Mouse (Mus musculus) urinary bladder, postnatal 14 days (tissue): Measurements from ENCODE around the gene Nuak1.

Experiments
- DNase-seq: peaks from one replicate; pipeline ENCODE4 v3.0.0; 2021; ENCODE audit warnings: low spot score

The Nuak1 gene

DNA sequence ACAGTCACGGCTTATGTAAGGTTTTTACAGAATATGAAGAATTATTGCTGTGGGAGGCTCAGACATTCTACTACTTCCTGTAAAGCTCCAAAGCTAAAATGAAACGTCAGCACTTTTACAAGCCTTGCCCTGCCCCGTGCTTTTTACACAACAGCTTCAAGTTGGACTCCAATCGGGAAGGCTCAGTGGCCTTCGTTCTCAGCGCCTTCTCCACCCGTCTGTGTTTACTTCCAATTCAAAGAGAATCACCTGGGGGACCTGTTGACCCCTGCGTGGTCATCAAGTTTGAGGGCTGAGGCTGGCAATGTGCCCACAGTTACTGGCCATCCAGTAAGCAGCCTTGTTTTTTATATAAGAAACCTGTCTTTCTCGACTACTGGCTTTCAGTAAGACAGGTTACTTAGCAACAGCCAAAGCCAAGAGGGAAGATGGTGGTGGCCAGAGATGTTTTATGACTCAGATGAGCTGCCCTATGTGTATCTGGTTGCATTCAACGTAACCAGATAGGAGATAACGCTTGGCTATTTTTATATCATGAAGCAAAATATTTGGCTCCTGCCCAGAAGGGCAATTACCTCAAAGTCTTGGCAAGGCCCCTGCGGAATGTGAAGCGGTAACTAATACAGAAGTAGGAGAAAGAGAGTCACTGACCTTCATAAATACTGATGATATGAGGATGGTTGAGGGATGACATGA is 31.3 kb downstream of the Nuak1 start:
- peak; percentile 20 for DNase-seq

DNA sequence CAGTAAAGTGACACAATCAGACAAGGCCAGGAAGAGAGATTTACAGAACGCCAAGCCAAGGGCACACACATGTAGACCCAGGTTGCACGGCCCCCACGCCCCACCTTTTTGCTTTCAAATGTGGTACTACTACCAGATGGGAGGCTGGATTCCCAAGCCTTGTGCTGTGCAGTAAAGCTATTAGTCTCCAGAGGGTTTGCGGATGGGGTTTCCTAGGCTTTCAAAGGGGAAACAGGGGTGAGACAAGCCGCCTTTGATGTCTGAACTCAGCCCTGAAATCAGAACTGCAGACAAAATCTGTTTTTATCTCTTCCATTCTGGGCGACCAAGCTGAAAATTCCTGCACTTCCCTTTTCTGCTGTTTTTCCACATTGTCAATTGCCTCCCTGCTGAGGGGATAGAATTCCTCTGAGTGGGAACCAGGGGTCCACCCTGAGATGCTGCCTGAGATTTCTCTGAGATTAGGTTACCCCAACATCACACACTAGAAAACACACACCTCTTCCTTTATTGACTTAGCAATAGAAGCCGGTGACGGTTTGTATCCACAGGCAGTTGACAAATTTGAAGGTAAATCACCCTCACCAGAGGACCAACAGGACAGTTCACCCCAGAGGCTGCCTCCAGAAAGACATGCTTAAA is 35.1 kb downstream of the Nuak1 start:
- no peak for DNase-seq

DNA sequence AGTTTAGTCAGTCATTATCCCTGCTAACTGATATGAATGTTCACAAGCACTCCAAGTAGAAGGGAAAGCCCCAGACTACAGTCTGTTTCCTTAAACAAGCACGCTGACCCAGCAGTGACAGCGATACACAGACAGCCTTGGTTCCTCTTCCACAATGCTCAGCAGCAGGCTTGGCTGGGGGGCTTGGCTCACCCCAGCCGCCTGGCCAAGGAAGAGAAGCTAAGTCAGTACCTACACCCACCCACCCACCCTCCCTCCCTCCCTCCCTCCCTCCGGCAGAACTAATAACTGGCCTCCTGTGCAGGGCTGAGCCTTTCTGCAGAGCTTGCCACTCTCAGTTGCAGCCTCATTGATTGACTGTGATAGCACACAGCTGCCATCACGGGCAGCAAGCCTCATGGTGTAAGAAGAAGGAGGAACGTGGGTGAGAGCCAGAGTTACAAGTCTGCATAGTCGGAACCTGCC is 38.5 kb downstream of the Nuak1 start:
- no peak for DNase-seq

DNA sequence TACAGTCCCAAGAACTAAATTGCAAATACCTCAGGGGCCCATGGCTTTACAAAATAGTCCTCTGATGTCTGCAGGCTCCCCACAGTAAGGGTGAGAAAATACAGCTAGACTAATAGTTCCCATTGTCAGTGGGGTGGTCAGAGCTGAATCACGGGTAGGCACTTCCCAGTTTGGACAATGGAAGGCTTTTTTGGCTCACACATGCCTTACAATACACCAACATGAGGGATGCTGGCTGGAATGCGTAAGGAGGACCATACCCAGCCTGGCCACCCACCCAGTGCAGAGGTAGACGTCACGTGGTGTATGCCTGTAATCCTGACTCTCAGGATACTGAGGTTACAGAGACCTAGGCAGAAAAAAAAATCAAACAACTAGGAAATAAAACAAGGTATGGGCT is 39.2 kb downstream of the Nuak1 start:
- no peak for DNase-seq

DNA sequence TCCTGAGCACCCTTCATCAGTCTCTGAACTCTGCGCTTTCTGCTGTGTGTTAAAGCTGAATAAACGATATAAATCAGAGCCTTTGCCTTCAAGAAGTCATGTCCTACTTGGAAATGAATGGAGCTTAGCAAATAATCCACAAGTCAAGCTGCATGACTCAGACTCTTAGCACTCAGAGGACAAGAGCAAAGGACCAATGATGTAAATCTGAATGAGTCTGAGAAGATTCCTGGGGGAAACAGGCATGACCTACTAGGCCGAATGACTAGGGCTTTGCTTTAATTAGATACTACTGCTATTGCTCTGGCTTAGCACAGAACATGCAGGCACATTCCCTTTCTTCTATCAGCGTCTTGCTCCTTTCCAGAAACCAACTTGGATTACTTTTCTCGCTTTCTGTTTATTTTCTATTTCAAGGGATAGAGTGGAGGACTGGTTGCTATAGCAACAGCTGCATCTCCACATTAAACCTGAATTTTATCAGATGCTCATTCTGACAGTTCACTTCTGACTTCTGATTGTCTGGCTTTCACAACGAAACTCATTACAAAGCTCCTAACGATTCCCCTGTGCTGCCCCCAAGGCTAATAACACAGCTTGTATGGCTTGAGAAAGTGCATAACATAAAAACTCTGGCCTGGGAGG is 40.2 kb downstream of the Nuak1 start:
- DNase-seq: no peak

DNA sequence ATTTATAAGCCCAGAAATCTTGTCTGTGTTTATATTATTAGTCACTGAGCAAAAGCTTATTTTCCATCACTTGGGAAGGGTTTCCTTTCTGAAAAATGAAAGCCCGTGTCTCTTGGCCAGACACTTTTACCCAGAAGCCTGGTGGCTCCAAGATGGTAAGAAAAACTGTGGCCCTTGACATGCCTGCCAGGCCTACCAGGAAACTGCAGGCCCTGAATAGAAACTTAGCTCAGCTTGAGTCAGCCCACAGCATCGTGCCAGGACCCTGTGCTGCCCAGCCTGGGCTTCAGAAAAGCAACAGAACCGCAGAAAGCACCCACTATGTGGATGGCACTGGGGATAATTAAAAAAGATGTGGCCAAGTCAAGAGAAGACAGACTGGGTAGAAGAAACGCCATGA is 43.1 kb downstream of the Nuak1 start:
- DNase-seq: no peak

DNA sequence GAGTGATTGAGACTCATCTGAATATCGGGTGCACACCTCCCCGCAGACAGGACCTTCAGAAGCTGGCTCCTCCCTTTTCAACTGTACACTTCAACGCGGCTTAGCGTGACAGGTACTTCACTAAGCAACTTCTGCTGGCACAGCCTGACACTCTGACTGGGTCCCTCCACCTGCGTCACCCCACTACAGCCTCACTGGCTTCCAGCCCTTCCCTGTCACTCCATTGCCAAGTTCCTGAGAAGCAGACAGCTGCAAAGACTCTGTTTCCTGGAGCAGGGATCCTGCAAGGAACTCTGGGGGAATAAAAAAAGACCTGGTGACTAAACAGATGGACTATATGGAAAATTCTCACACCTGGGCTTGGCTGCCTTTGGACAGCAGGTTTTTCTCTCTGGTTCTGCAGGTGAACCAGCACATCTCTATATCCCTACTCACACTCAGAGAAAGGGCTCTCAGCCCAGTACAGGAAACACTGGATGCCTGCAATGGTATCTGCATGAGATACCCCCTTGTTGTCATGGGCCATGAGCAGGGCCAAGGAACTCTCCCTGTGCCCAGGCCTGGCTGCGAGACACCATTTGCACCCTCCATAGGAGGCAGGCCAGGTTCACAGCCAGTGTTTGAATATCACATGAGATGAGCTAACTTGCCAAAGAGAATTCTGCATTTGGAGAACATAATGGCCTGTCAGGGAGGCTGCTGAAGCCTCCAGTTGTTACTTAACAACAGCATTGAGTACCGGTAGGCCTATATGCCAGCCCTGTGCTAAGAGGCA is 44.3 kb downstream of the Nuak1 start:
- peak; percentile 28 for DNase-seq

DNA sequence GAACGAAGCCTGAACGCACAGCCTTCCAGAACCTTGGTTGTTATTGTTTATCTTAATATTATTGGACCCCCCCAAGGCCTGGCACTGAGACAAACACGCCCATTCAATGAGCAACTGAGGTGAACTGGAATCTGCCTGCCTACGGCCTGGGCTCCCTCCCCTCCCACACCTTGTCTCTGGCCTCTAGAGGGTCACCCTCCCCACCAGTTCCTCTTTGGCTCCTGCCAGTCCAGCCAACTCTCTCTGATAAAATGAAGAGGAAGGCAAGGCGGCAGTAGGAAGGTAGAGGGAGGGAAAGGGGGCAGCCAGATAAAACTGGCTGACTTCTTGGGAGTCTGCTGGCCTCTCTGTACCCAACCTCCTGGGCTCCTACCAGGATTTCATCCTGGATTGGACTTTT is 45.1 kb downstream of the Nuak1 start:
- DNase-seq: no peak

DNA sequence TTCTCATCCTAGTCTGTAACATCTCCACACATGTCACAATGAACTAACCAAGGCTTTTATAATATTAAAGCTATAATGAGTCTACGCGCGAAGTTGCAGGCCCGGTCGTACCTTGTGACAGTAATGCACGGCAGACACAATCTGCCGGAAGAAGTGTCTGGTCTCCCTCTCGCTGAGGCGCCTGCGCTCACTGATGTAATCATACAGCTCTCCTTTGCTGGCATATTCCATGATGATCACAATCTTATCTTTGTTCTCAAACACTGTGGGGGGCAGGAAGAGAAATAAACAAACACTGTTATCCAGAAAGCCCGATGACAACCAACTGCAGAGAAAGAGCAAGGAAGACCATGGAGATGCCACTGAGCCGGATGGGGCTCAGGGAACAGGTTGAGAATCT is 46.5 kb downstream of the Nuak1 start:
- DNase-seq: no peak

DNA sequence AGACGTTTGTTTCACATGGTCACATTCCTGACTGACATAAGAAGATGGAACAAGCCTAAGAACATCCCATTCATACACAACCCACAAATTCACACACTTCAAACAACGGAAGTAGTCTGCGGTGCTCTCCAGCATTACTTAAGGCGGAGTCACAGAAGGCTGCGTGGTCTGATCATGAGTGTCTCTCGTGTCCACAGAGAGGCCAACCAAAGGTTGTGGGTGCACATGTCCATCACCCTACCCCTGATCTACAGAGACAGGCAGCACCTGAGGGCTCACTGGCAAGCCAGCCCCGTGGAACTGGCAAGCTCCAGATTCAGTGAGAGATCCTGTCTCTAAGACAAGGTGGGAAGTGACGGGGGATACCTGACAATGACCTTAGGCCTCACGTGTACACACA is 47.0 kb downstream of the Nuak1 start:
- DNase-seq: no peak

DNA sequence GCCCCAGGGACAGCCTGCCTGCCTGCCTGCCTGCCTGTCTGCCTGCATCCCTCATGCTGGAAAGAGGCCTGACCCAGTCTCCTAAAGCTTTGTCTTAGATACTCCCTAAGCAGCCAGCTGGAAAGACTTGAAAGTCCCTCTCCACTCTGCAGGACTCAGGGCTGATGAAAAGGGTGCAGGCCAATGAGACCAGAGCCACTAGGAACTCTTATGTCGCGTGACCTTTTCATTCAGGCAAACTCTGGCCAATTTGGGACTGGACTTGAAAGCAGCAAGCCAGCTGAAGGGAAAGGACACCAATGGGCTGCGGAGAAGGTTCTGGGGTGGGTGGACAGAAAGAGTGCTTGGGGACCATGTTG is 47.7 kb downstream of the Nuak1 start:
- no peak for DNase-seq

DNA sequence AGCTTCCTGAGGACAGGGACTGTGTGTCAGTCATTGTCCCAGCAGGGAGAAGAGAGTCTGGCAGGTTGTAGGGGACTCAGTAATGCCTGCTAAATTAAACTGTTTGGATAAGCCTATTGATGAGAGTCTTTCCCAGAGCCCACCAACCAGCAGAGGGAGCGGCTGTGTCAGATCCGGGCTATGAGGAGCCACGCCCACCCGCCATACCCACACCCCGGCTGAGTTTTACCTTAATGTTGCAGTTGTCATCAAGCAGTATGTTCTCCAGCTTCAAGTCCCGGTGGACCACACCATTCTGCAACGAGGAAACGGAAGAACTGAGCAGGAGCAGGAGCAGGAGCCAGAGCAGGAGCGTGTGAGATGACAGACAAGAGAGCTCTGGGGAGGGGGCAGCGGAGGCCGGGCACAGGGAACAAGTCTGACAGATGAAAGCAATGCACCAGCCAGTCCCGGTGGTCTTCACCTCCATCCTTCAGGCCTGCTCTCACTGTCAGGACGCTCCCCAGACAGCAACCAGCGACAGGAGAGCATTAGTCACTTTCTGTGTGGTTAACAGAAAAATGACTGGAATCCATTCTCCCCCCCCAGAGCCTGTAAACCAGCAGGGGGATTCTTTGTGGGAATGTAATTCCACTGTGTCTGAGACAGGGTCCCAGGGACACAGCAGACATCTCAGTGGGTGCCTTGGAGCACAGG is 48.2 kb downstream of the Nuak1 start:
- peak; percentile 28 for DNase-seq

DNA sequence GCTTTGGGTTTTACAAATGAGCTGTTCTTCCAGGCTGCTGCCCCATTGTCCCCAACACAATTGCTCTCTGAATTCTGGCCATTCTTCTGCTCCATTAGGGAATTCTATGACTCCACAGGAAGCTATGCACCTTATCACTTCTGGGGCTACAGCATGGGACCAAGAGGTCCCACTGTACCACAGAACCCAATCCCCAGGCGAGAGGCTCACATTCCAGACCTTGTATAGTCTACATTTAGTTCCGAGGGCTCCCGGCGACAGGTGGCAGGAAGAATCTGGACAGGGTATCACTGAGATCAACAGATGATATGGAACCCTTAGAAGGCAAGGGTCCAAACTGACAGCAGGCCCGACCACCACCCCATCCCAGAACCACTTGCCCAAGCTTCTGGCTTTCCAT is 50.7 kb downstream of the Nuak1 start:
- DNase-seq: no peak

DNA sequence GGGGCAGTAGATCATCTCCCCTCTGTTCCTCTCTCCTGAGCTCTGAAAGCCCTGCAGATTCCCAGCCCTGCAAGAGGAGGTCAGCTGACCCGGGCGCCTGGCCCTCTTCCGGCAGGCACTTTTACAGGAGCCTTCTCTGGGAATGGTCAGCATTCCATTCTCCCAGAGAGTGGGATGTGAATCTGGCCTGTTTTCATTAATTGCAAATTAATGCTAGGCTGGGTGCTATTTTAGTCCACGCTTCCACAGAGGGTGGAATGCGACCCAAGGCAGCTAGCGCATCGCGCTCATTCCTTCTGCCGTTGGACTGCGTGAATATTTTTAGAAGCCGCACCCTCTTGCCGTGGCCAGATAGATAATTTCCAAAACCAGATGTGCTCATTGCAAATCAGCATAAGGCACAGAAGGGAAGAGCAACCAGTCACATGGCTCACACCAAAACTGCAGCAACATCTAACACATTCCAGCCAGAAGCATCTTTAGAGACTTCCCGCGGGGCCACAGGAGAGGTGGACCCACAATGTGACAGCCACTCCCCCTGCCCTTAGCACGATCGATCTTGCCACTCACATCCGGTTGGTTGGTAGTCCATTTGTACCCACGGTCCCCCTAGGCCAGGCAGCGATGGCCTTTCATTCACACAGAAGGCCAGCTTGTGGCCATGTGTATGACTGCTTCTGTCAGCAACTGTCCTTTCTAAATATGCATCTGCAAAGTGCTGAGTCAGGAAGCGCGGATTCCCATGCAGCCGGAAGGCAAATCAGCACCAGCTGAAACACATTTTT is 51.8 kb downstream of the Nuak1 start:
- peak; percentile 28 for DNase-seq

DNA sequence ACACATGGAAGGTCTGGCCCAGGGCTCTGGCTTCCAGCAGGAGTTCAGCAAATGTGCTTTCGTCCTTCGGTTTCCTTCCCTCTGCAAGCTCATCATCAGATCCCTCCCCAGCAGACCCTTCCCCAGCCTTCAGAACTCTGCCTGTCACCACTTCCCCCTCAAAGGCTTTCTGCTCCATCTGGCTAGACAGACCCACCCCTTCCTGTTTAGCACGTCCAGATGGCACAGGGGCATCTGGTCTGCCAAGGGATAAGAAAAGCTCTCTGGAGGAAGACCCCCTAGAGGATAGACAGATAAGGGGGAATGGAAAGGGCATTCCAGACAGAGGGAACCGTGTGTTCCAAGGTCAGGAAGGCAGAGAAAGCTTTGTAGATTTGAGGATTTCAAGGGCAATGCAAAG is 53.1 kb downstream of the Nuak1 start:
- no peak for DNase-seq

DNA sequence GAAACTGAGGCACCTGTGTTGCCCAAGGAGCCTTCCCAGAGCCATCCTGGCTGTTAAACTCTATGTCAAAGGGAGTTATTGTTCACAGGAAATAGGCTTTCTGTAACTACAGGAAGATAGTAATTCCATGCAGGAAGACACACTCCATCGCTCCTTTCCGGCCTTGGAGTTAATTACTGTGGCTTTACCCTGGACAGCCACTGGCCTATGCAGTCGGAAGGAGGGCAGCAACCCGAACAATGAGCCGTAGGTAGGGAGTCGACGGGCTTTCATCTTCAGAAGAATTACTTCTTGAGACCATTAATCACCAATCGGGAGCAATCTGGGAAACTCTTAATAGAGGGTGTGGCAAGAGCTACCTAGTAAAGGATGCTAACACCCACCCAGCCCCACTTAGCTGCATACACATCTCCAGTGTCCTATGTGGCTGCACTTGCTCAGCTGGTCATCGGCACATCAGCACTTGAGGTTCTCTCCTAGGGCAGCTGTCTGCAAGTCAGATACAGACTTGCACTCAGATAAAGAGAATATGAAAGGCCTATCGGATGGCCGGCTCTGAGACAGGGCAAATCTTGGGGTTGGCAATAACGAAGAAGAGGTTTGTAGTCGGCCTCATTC is 53.7 kb downstream of the Nuak1 start:
- no peak for DNase-seq

DNA sequence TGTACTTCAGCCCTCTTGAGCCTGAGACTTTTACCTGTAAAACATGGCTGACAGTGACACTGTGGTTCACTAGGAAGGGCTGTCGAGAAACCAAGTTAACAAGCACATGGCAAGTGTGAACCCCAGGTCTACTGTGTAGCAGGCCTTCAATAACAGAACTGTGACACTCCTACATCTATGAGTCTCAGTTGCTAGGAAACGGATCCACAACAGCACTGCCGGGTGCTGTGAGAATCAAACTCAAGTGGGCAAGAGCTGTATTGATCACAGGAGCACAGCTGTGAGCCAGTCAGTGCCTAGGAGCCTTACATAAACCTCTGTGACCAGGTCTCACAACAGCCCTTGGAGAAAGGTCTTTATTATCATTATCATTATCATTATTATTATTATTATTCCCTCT is 54.2 kb downstream of the Nuak1 start:
- DNase-seq: no peak

DNA sequence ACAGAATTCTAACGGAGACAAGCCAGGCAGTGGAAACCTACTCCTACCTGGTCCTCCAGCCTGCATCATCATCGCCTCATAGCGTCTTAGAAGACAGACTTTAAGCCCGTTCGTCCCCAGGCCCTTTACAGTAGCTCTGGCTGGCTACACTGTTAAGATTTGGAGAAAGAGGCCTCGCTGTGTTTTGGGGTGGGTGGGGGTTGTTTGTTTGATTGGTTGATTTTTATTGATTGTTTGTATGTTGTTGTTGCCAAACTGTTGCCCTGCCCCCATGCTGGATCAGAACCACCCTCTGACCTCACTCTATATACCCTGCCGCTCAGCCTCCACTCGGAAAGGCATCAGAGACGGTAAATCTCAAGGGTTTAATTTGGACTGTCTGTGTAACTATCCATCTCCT is 55.6 kb downstream of the Nuak1 start:
- DNase-seq: no peak

DNA sequence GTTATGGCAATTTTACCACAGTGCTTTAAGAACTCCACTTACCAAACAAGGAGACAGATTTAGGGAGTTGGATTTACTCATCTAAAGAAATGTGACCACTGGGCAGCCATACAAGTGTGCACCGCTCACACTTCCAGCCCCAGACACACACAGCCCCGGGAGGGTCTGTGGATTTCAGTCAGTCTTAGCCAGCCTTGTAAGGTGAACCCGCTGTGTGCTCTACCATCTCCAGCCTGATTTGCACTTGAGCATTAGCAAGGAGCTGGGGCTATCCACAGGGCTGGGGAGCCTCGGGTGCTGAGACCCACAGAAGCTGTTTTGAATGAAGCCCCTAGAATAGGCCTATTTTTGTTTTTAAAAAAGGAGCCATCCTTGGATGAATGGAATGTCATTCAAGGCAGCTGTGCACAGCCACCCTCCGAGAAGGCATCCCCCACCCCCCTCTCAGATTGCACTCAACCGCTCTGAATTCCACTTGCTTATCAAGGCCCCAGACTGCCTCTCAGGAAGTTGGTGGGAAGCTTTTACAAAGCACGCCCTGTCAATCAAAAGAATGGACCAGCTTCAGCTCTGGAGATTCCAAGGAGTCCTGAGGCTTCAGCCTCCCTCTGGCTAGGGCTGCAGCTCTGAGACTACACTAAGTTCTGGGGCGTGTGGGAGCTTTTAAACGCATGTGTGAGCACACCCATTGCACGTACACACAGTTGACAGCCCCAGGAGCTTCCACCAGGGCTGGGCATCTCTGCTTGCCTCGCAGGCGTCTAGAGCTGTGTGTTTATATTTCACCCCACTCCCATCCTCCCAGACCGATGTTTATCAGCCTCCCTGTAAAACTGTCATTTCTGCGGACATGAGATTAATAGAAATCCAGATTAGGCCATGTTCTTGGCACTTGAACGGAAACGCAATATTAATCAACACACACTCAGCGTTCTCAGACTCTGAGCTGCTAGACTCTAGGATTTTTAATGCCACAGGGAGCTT is 57.2 kb downstream of the Nuak1 start:
- DNase-seq: peak; percentile 57
